Mouse (Mus musculus) ES-E14 (cell line): Measurements from ENCODE around the gene Plxnd1.

ENCODE experiments used
- CHD2 ChIP-seq: IDR thresholded peaks from 2 replicates; pipeline ENCODE4 v1.6.1; 2014; ENCODE audit warnings: mild to moderate bottlenecking, low read depth, low read length, inconsistent platforms
- HCFC1 ChIP-seq: IDR thresholded peaks from 2 replicates; pipeline ENCODE4 v1.6.1; 2012; ENCODE audit warnings: low read length, inconsistent platforms, borderline replicate concordance; ENCODE audit not compliant: insufficient read depth
- MAFK ChIP-seq: IDR thresholded peaks from 2 replicates; pipeline ENCODE4 v1.6.1; 2014; ENCODE audit warnings: mild to moderate bottlenecking, low read depth, low read length, inconsistent platforms; ENCODE audit not compliant: insufficient read depth

GRCm38 (mm10) chr6:116006731-116007130, 11.9 kb upstream of the Plxnd1 start:
- no peak for TF ChIP-seq MAFK
- TF ChIP-seq HCFC1: no peak
- no peak for TF ChIP-seq CHD2
